Mouse (Mus musculus) ES-CJ7 (cell line): ENCODE measurements around the gene Pttg1.

Experiments used
- DNase-seq: peaks from one replicate; pipeline ENCODE4 v3.0.0; 2011; ENCODE audit warnings: low read depth, low spot score

The Pttg1 gene

GRCm38 (mm10) chr11:43374956-43375355 lies 51.1 kb downstream of the Pttg1 start:
- no peak for DNase-seq

DNA sequence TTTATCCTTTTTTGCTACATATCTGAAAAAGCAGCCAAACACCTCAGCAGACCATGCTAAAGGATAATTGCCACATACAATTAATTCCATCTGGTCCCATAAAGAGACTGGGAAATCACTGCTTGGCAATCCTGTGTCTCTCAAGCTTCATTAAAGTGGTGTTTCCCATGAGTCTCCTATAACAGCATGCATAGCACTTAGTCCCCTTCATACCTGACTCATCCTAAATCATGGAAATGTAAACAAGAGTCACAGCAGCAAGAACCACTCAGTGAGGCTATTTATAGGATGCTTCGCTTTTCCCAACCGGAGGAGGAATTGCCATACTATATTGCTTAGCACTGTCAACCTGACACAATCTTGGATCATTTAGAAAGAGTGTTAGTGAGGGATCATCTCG lies 52.7 kb downstream of the Pttg1 start:
- no peak for DNase-seq

GRCm38 (mm10) chr11:43371807-43372206 lies 54.2 kb downstream of the Pttg1 start:
- no peak for DNase-seq
